Mouse (Mus musculus): Measurements from ENCODE around the gene Psph. TPM values are rescaled to one million over a fixed set of nuclear protein-coding genes. Genes with fewer than 3 reads are reported as not detected.

Gene Psph
- total RNA-seq, 2 experiments from 2014 or later, result 19.9 to 20.2 TPM

- Histone ChIP-seq H3K4me3 (peak overlapping the region; percentile 68), H3K27ac (peak overlapping the region; percentile 92)
- TF ChIP-seq CTCF (IDR thresholded peaks at IDR 0.05), result no peak
- intact Hi-C loops (cut with DNase I), result loop anchor here (2.0 kb wide), 1 partner anchor 55 kb away; the partner anchor contains the start of gene Zfp11
- DNase-seq (ENCODE audit: extremely low spot score in 1 of 2, low spot score in 2 of 2), result no peak
These were observed 61.4 kb downstream of the Psph start for GRCm38 (mm10) chr5:129725774-129726392.

DNA sequence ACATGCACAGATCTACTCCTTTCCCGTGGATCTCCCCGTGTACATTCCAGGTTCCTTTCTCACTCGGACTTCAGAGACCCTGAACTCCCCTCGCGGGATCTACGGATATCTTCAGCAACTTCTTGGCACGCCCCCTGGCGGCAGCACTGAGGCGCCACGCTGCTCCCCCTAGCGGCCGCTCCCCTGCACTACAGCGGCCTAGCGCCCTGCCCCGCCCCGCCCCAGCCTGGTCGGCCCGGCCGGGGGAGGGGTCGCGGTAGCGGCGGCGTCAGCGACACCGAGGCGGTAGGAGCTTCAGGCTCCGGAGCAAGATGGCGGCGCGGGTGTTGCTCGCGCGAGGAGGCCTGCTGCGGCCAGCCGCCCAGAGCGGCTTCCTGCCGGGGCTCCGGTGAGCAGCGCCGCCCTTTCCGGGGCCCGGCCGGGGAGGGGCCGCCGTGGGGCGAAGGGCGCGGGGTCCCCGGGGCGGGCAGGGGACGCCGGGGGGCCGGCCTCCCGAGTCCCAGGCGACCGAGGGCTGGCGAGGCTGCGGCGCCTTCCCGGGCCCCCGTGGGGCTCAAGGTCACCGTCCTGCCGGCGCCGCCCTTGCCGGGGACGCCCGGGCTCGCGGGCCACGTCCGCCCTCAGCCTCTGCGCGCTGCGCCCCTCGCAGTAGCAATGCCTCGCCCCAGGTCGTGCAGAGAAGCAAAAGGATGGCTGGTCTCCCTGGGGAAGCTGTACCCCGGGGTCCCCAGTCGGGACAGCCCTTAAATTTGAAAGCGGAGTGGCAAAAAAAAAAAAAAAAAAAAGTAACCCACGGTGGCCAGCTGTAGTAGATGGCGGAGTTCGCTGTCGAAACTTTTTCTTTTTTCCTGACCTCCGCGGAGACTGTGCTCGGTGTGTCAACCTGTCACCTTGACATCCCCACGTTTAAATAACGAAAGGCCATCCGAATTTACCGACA lies 62.1 kb downstream of the Psph start, which contains the start of gene Nipsnap2:
Nipsnap2 (plus strand) TSS at position 230 of the 940 bp plus-strand sequence.
- peak; percentile 91 to 98 for DNase-seq (ENCODE audit: extremely low spot score in 1 of 2, low spot score in 2 of 2)
- TF ChIP-seq CTCF (IDR thresholded peaks at IDR 0.05), result no peak; the same call in none of the 2 replicates
- Histone ChIP-seq H3K4me3 (peak within 1 kb of the TSS; percentile 68), H3K27ac (peak within 1 kb of the TSS; percentile 92)
- intact Hi-C loops (cut with DNase I), result loop anchor here (2.0 kb wide), 1 partner anchor 54 kb away; the partner anchor contains the start of gene Zfp11

GRCm38 (mm10) chr5:129724268-129724667 lies 63.0 kb downstream of the Psph start:
- intact Hi-C loops (cut with DNase I), result loop anchor here (2.0 kb wide), 1 partner anchor 53 kb away; the partner anchor contains the start of gene Zfp11
- Histone ChIP-seq H3K4me3 (peak overlapping the region; percentile 68), H3K27ac (peak overlapping the region; percentile 92; the same call in 1 of the 2 replicates)
- no peak for TF ChIP-seq CTCF (IDR thresholded peaks at IDR 0.05)
- DNase-seq (ENCODE audit: extremely low spot score in 1 of 2, low spot score in 2 of 2), result no peak

GRCm38 (mm10) chr5:129720176-129720575 lies 67.1 kb downstream of the Psph start:
- no peak overlapping the region for H3K4me3 ChIP-seq
- TF ChIP-seq CTCF (IDR thresholded peaks at IDR 0.05), result peak; percentile 9
- no peak for DNase-seq (ENCODE audit: extremely low spot score in 1 of 2, low spot score in 2 of 2)
- H3K27ac ChIP-seq, result no peak overlapping the region
- intact Hi-C loops (cut with DNase I), result no loop called here

DNA sequence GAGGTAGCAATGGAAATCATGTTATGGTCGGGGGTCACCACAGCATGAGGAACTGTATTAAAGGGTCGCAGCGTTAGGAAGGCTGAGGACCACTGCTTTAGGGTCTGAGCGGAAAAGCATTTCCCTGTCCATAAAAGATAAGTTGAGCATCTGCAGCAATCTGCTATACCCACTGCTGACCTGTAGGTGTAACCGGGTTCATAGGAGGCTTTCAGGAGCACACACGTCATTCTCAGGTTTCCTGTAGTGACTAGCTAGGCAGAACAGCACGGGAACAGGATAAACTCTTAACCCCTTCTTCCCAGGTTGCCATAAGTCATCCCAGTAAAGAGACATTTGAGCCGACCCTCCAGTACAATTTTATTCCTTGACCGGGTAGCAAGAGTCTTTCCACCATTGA lies 70.2 kb downstream of the Psph start:
- Histone ChIP-seq H3K4me3 (no peak overlapping the region), H3K27ac (no peak overlapping the region)
- intact Hi-C loops (cut with DNase I), result no loop called here
- TF ChIP-seq CTCF (IDR thresholded peaks at IDR 0.05), result no peak; the same call in 1 of the 2 replicates
- no peak for DNase-seq (ENCODE audit: extremely low spot score in 1 of 2, low spot score in 2 of 2)

Other genes with a start within 250 kb of the Psph start
- gene Mmp17, start 203.3 kb downstream of the Psph start, total RNA-seq (2021), result 100 to 1,000 TPM; 107 to 113 TPM
- gene Zfp11, start 117.3 kb downstream of the Psph start, total RNA-seq (2021), result 1 to 10 TPM; 6.8 to 6.9 TPM
- gene Sept14, start 78.9 kb downstream of the Psph start, total RNA-seq (2021), result not detected
- 10 to 100 TPM; 78.0 to 87.8 TPM for gene Mrps17, start 72.0 kb downstream of the Psph start, total RNA-seq (2021)
- 10 to 100 TPM; 72.4 to 72.6 TPM for gene Nipsnap2, start 62.4 kb downstream of the Psph start, total RNA-seq (2021)
- 10 to 100 TPM; 20.2 to 20.8 TPM for gene Sumf2, start 59.5 kb upstream of the Psph start, total RNA-seq (2021)
- 100 to 1,000 TPM; 429 to 443 TPM for gene Chchd2, start 100.0 kb upstream of the Psph start, total RNA-seq (2021)
- 1 to 10 TPM; 4.9 to 6.2 TPM for gene Zbed5, start 108.3 kb upstream of the Psph start, total RNA-seq (2021)
- 10 to 100 TPM; 14.5 to 16.8 TPM for gene Phkg1, start 111.1 kb upstream of the Psph start, total RNA-seq (2021)
- gene Nupr1l, start 121.1 kb upstream of the Psph start, total RNA-seq (2021), result 1 to 10 TPM in 1 of 2 experiments, under 1 TPM in 1; 0.61 to 3.1 TPM
- 10 to 100 TPM; 43.9 to 48.6 TPM for gene Vkorc1l1, start 154.5 kb upstream of the Psph start, total RNA-seq (2021)
- 10 to 100 TPM; 10.3 to 12.2 TPM for gene Gusb, start 215.6 kb upstream of the Psph start, total RNA-seq (2021)
- gene Asl, start 241.8 kb upstream of the Psph start, total RNA-seq (2021), result 10 to 100 TPM; 15.7 to 23.5 TPM
- gene Crcp, start 241.8 kb upstream of the Psph start, total RNA-seq (2021), result 10 to 100 TPM; 30.2 to 30.8 TPM

Measured in left cerebral cortex, adult 2 months (tissue).